Mouse (Mus musculus) neural tube, embryonic 13.5 days (tissue): ENCODE results near the gene Cln6. TPM values are rescaled to one million over a fixed set of nuclear protein-coding genes. Genes with fewer than 3 reads are reported as not detected.
"Not testable (repeated sequence)": the region's sequence is repeated elsewhere in the genome, so short reads cannot be mapped to it uniquely, and the experiment has no call there.

Experiments
- ATAC-seq: fragments of 200-750 bp; cut with Nextera tagmentation; 2 replicates; pipeline ENCODE4 v1.8.0; 2017; ENCODE audit warnings: low read depth, mild to moderate bottlenecking, moderate TSS enrichment, moderate library complexity
- H3K27ac ChIP-seq: fragments of 300-500 bp; sonication (generic); replicated peaks from 2 replicates; pipeline ENCODE4 v1.5.1; 2015; ENCODE audit warnings: moderate library complexity, mild to moderate bottlenecking, inconsistent platforms
- H3K27me3 ChIP-seq: fragments of 300-500 bp; sonication (generic); 2 replicates; pipeline ENCODE4 v1.6.1; 2015; ENCODE audit warnings: mild to moderate bottlenecking, inconsistent platforms
- H3K36me3 ChIP-seq: fragments of 300-500 bp; sonication (generic); 2 replicates; pipeline ENCODE4 v1.6.1; 2015; ENCODE audit warnings: mild to moderate bottlenecking, inconsistent platforms
- H3K4me1 ChIP-seq: fragments of 300-500 bp; sonication (generic); replicated peaks from 2 replicates; pipeline ENCODE4 v1.6.1; 2015; ENCODE audit warnings: inconsistent platforms
- H3K4me2 ChIP-seq: fragments of 300-500 bp; sonication (generic); 2 replicates; pipeline ENCODE4 v1.6.1; 2015; ENCODE audit warnings: inconsistent platforms, mild to moderate bottlenecking, moderate library complexity
- H3K4me3 ChIP-seq: fragments of 300-500 bp; sonication (generic); 2 replicates; pipeline ENCODE4 v1.5.1; 2015; ENCODE audit warnings: mild to moderate bottlenecking, inconsistent platforms
- H3K9ac ChIP-seq: fragments of 300-500 bp; sonication (generic); 2 replicates; pipeline ENCODE4 v1.6.1; 2015; ENCODE audit warnings: moderate library complexity, mild to moderate bottlenecking, inconsistent platforms
- H3K9me3 ChIP-seq: fragments of 300-500 bp; sonication (generic); 2 replicates; pipeline ENCODE4 v1.6.1; 2016; ENCODE audit warnings: inconsistent platforms
- WGBS: fragments of 180-500 bp; shearing (Covaris S2); methylation state at CpG from one replicate; pipeline ENCODE4 v1.1.7; 2015; 5-methylcytosine and 5-hydroxymethylcytosine counted together
- polyA plus RNA-seq: library from polyadenylated mRNA; unstranded; fragments of >200 nt; fragmentation: Nextera tagmentation; extraction: Ambion mirVana; gene quantifications from 2 replicates; pipeline ENCODE4 v1.2.1, GENCODE M21; 2015

Cln6 gene
- polyA plus RNA-seq, 1 experiment from 2014 or later: 4.8 TPM

DNA sequence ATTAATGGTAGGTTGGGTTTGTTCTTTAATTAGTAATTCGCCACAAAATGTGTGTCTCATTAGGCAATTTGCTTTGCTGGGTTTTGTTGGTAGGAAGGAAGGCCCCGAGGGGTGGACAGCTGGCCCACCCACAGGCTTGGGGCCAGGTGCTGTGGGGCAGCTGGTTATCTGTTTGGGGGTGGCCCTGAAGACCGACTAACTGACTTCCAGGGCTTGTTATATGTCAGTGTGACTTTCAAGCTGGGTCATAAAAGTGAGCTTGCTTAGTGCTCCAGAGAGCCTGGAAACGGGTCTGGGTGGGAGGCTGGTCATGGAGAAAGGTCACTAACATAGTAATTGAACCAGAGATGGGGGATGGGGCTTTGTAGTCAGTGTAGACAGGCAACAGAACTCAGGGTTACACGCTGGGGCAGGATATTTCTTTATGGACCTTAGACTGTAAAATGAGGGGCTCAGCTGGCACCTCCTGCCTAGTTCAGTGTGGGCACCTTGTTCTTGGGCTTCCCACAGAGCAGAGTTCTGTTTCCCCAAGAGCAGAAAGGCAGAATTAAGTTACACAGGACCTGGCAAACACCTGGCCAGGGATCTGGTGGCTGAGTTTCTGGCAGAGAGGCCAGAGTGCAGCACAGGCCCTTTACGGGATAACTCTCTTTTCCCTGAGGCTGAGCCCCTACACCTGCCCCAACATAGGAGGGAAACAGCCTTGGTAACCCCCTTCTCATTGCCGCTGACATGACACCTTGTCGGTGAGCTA lies 19.9 kb downstream of the Cln6 start:
- peak; percentile 64 for ATAC-seq
- Histone ChIP-seq H3K9me3 (no peaks in the 10 kb centered on the region), H3K4me3 (no peak overlapping the region), H3K4me1 (peaks cover 30% of the 10 kb centered on the region), H3K9ac (no peak overlapping the region), H3K27me3 (no peaks in the 10 kb centered on the region), H3K36me3 (no peaks in the 10 kb centered on the region), H3K27ac (peak overlapping the region; percentile 70), H3K4me2 (peak overlapping the region; percentile 30)
- 32% methylated on average over 8 of the region's 8 CpGs for WGBS

GRCm38 (mm10) chr9:62860102-62860501 lies 21.5 kb downstream of the Cln6 start:
- H3K36me3 ChIP-seq, H3K27me3 ChIP-seq, H3K9ac ChIP-seq, ATAC-seq, H3K4me2 ChIP-seq, H3K27ac ChIP-seq, H3K9me3 ChIP-seq, H3K4me3 ChIP-seq: not testable (repeated sequence)
- 70% methylated on average over 7 of the region's 7 CpGs for WGBS
- peaks cover 25% of the 10 kb centered on the region for H3K4me1 ChIP-seq

DNA sequence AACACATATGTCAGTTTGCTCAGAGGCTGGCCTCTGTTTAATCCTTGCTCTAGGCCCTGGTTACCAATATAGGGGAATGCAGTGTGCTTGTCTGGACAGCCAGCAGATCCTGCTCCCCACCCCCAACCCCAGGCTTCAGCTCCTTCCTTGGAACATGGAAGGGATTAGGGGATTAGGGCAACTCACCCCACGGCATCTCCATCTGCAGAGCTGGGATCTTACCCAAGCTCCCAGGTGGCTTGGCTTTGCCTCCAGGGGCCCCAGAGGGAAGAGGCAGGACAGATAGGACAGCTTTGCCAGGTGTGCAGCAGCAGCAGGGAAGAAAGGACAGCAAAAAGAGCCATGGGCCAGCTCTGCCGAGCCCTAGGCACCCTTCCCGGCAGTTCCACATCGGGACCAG lies 22.3 kb downstream of the Cln6 start:
- no peaks in the 10 kb centered on the region for H3K9me3 ChIP-seq
- H3K27ac ChIP-seq: no peak overlapping the region
- ATAC-seq: no peak
- H3K4me1 ChIP-seq: peaks cover 25% of the 10 kb centered on the region
- no peak overlapping the region for H3K4me3 ChIP-seq
- no peak overlapping the region for H3K9ac ChIP-seq
- 87% methylated on average over 4 of the region's 4 CpGs for WGBS
- H3K36me3 ChIP-seq: no peaks in the 10 kb centered on the region
- H3K27me3 ChIP-seq: no peaks in the 10 kb centered on the region
- no peak overlapping the region for H3K4me2 ChIP-seq

- H3K36me3 ChIP-seq, H3K4me2 ChIP-seq, H3K4me1 ChIP-seq, H3K27ac ChIP-seq, H3K9me3 ChIP-seq, H3K9ac ChIP-seq, H3K4me3 ChIP-seq, H3K27me3 ChIP-seq, ATAC-seq: not testable (repeated sequence)
- 99% methylated on average over 4 of the region's 4 CpGs for WGBS
Observed at GRCm38 (mm10) chr9:62869236-62869635, 30.7 kb downstream of the Cln6 start.

- no peaks in the 10 kb centered on the region for H3K4me1 ChIP-seq
- no peak overlapping the region for H3K9ac ChIP-seq
- no peak overlapping the region for H3K4me3 ChIP-seq
- no peak overlapping the region for H3K4me2 ChIP-seq
- ATAC-seq: no peak
- no peaks in the 10 kb centered on the region for H3K36me3 ChIP-seq
- H3K27ac ChIP-seq: no peak overlapping the region
- H3K27me3 ChIP-seq: no peaks in the 10 kb centered on the region
- H3K9me3 ChIP-seq: no peaks in the 10 kb centered on the region
Observed at GRCm38 (mm10) chr9:62870728-62871127, 32.1 kb downstream of the Cln6 start.

DNA sequence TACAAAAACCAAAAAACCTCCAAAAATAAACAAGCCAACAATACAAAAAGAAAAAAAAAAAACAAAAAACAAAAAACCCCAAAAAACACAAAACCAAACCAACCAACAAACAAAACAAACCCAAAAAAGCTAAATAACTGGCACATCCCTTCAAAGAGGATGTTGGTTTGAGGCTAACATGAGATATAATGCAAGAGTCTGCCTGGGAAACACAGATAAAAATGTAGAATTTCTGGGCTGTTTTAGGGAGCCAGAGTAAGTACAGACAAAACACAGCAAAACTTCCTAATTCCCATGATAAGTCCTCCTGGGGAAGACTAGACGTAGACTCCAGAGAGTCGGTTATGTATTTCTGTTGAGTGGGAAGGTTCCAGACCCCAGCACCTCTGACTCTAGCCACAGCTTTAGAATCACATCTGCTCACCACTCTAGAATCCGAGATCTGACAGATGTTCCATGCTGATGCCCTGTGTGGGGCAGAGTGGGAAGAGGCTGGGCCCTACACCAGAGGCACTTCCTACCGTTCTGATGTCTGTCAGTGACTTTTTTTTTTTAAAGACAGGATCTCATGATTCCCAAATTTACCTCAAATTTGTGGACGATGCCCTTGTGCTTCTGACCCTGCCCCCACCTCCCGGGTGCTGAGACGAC lies 38.5 kb downstream of the Cln6 start:
- ATAC-seq: no peak
- Histone ChIP-seq H3K27me3 (no peaks in the 10 kb centered on the region), H3K9me3 (no peaks in the 10 kb centered on the region), H3K36me3 (peaks cover 16% of the 10 kb centered on the region), H3K27ac (no peak overlapping the region), H3K4me1 (no peaks in the 10 kb centered on the region), H3K4me3 (no peak overlapping the region), H3K9ac (no peak overlapping the region), H3K4me2 (no peak overlapping the region)
- WGBS: 82% methylated on average over 7 of the region's 7 CpGs

GRCm38 (mm10) chr9:62877825-62878224 lies 39.2 kb downstream of the Cln6 start:
- H3K4me2 ChIP-seq: no peak overlapping the region
- WGBS: 84% methylated on average over 2 of the region's 2 CpGs
- H3K36me3 ChIP-seq: peaks cover 21% of the 10 kb centered on the region
- H3K27ac ChIP-seq: no peak overlapping the region
- no peak for ATAC-seq
- no peaks in the 10 kb centered on the region for H3K27me3 ChIP-seq
- no peaks in the 10 kb centered on the region for H3K4me1 ChIP-seq
- H3K9me3 ChIP-seq: no peaks in the 10 kb centered on the region
- H3K4me3 ChIP-seq: no peak overlapping the region
- H3K9ac ChIP-seq: no peak overlapping the region

DNA sequence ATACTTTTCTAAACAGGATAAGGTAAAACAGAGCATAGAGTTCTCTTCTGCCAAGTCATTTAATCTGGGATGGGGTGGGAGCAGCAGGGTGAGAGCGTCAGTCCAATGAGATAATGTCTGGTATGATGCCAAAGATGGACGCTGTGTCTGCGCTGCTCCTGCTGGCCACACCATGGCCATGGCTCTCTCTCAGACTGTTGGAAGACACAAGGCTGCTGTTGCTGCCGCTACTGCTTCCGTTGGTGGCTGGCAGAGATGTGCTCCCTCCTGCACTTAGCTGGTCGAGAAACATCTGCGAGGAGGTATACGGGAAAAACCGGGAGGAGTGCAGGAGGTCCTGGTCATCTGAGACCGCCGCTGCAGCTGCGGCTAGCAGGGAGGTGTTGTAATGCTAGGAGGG lies 43.3 kb downstream of the Cln6 start:
- Histone ChIP-seq H3K27me3 (no peaks in the 10 kb centered on the region), H3K9me3 (no peaks in the 10 kb centered on the region), H3K27ac (no peak overlapping the region), H3K4me2 (no peak overlapping the region), H3K4me1 (no peaks in the 10 kb centered on the region), H3K4me3 (no peak overlapping the region), H3K36me3 (peaks cover 47% of the 10 kb centered on the region), H3K9ac (no peak overlapping the region)
- 81% methylated on average over 12 of the region's 12 CpGs for WGBS
- no peak for ATAC-seq

DNA sequence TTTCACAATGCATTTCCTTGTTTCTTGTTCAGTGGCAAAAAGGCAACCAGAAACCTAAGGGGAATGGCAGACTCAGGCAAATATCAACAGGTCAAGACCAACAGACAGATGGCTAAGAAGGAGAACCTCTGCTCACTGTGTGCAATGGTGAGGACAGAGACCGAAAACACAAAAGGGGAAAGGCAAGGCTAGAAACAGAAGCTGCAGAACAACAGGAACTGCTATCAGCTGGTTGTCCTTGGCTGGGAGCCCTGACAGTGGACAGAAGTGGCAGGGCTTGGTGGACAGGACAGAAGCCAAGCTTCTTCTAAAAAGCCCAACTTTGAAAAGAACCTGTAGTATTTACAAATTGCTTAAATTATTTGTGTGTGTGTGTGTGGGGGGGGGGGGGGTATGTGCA lies 55.9 kb downstream of the Cln6 start:
- Histone ChIP-seq H3K27me3 (no peaks in the 10 kb centered on the region), H3K9me3 (no peaks in the 10 kb centered on the region), H3K4me3 (no peak overlapping the region), H3K36me3 (peaks cover 42% of the 10 kb centered on the region), H3K4me2 (no peak overlapping the region), H3K9ac (no peak overlapping the region), H3K27ac (no peak overlapping the region), H3K4me1 (no peaks in the 10 kb centered on the region)
- ATAC-seq: no peak
- 75% methylated on average over 1 of the region's 1 CpGs for WGBS

Other genes with a start within 250 kb of the Cln6 start
- gene Itga11, start 161.0 kb upstream of the Cln6 start, polyA plus RNA-seq: 1.4 and 1.7 TPM in 2 replicates
- 44.6 and 45.3 TPM in 2 replicates for gene Fem1b, start 26.9 kb upstream of the Cln6 start, polyA plus RNA-seq
- gene Calml4, start 19.3 kb downstream of the Cln6 start, polyA plus RNA-seq: 5.6 and 7.9 TPM in 2 replicates
- 53.1 and 59.3 TPM in 2 replicates for gene Pias1, start 149.1 kb downstream of the Cln6 start, polyA plus RNA-seq